Mouse (Mus musculus) megakaryocyte, embryonic 14.5 days (primary cell): Measurements from ENCODE around the gene Hyal1. TPM values are rescaled to one million over a fixed set of nuclear protein-coding genes. Genes with fewer than 3 reads are reported as not detected.
A peak's percentile ranks its signal among the peaks of the same experiment; 100 is the strongest.

Experiments used
- H3K27me3 ChIP-seq: replicated peaks from 2 replicates; pipeline ENCODE3; 2012; ENCODE audit warnings: inconsistent platforms
- H3K36me3 ChIP-seq: replicated peaks from 2 replicates; pipeline ENCODE3; 2012; ENCODE audit warnings: low read length, inconsistent platforms, mixed read lengths
- H3K4me1 ChIP-seq: 2 replicates; pipeline ENCODE4 v1.6.1; 2012; ENCODE audit warnings: inconsistent platforms
- H3K4me3 ChIP-seq: replicated peaks from 2 replicates; pipeline ENCODE3; 2012; ENCODE audit warnings: moderate library complexity, mild to moderate bottlenecking, inconsistent platforms
- H3K9me3 ChIP-seq: 2 replicates; pipeline ENCODE4 v1.6.1; 2012; ENCODE audit warnings: inconsistent platforms
- FLI1 ChIP-seq: IDR thresholded peaks from 2 replicates; pipeline ENCODE4 v1.6.1; 2012; ENCODE audit warnings: low read length, inconsistent platforms, mixed read lengths
- GATA1 ChIP-seq: IDR thresholded peaks from 3 replicates; pipeline ENCODE4 v1.6.1; 2012; ENCODE audit warnings: mixed read lengths, low read length, inconsistent platforms, borderline replicate concordance
- polyA plus RNA-seq: library from polyadenylated mRNA; stranded (reverse); fragments of >175 nt; gene quantifications from 2 replicates; pipeline ENCODE4 v1.2.3, GENCODE M21; 2012; ENCODE audit warnings: low replicate concordance; ENCODE audit not compliant: insufficient read depth

Hyal1 gene
- polyA plus RNA-seq, 1 experiment, result 2.6 TPM

- peaks cover 17% of the 10 kb centered on the region for H3K36me3 ChIP-seq
- peaks cover 87% of the 10 kb centered on the region for H3K4me1 ChIP-seq
- TF ChIP-seq FLI1 (no peak), GATA1 (no peak)
Observed at GRCm38 (mm10) chr9:107549297-107550074, 27.2 kb upstream of the Hyal1 start.

DNA sequence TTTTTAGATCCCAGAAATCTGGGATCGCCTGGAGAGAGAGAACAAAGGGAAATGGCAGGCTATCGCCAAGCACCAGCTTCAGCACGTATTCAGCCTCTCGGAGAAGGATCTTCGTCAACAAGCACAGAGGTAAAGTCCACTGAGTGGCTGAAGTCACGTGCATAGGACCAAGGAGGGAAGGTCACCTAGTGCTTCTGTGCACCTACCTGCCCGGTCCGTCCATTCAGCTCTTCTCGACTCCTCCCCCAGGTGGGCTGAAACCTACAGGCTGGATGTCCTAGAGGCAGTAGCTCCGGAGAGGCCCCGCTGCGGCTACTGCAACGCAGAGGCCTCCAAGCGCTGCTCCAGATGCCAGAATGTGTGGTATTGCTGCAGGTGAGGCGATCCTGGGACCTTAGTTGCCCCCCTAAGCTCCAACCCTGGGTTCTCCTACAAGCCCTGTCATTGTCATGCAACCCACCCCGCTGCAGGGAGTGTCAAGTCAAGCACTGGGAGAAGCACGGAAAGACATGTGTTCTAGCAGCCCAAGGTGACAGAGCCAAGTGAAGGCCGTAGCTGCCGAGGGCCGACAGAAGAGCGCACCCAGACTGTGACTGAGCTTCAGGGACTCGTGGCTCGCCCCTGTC, 26.1 kb upstream of the Hyal1 start:
- Histone ChIP-seq H3K36me3 (peaks cover 6% of the 10 kb centered on the region), H3K4me3 (peak overlapping the region; percentile 96), H3K27me3 (peaks cover 8% of the 10 kb centered on the region), H3K4me1 (peaks cover 78% of the 10 kb centered on the region), H3K9me3 (no peaks in the 10 kb centered on the region)
- TF ChIP-seq FLI1 (no peak), GATA1 (no peak)

More at GRCm38 (mm10) chr9:107549297-107550074, 27.2 kb upstream of the Hyal1 start:
- no peak overlapping the region for H3K4me3 ChIP-seq
- no peaks in the 10 kb centered on the region for H3K9me3 ChIP-seq
- H3K27me3 ChIP-seq, result peaks cover 8% of the 10 kb centered on the region

- peak within 1 kb of the TSS; percentile 96 for H3K4me3 ChIP-seq
- peaks cover 2% of the 10 kb centered on the region for H3K36me3 ChIP-seq
- no peak for TF ChIP-seq GATA1
- TF ChIP-seq FLI1, result no peak
- peaks cover 77% of the 10 kb centered on the region for H3K4me1 ChIP-seq
- H3K27me3 ChIP-seq, result peaks cover 8% of the 10 kb centered on the region
- no peaks in the 10 kb centered on the region for H3K9me3 ChIP-seq
Observed at GRCm38 (mm10) chr9:107551117-107551889, 25.4 kb upstream of the Hyal1 start, which contains the start of gene Rassf1. Rassf1 (plus strand) TSS chr9:107551555.

DNA sequence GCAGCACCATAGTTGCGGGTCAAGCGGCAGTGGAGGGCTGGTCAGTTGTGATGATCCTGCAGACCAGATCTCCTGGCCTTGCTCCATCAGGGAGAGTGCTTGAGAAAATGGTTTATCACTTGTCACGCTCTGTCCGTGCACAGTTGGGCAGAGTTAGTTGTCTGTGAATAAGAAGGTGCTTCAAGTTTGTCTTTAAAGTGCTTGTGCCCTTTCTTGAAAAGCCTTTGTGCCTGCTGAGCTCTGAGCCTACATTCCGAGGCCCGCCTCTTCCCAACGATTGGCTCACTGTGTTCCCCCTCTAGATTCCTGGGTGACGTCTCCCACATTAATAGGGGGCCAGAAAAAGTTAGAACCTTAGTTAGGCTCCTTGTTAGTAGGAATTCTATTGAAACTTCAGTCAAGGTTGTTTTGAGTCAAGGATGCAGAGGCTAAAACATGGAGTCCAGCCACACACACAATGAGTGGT, 24.8 kb upstream of the Hyal1 start:
- Histone ChIP-seq H3K27me3 (peaks cover 8% of the 10 kb centered on the region), H3K9me3 (no peaks in the 10 kb centered on the region), H3K4me3 (peak overlapping the region; percentile 96), H3K4me1 (peaks cover 77% of the 10 kb centered on the region), H3K36me3 (peaks cover 6% of the 10 kb centered on the region)
- no peak for TF ChIP-seq GATA1
- no peak for TF ChIP-seq FLI1

GRCm38 (mm10) chr9:107552690-107553393, 23.9 kb upstream of the Hyal1 start:
- Histone ChIP-seq H3K4me3 (peak overlapping the region; percentile 96), H3K27me3 (peaks cover 8% of the 10 kb centered on the region), H3K9me3 (no peaks in the 10 kb centered on the region), H3K36me3 (peaks cover 15% of the 10 kb centered on the region), H3K4me1 (peaks cover 77% of the 10 kb centered on the region)
- TF ChIP-seq FLI1, result no peak
- TF ChIP-seq GATA1, result no peak

DNA sequence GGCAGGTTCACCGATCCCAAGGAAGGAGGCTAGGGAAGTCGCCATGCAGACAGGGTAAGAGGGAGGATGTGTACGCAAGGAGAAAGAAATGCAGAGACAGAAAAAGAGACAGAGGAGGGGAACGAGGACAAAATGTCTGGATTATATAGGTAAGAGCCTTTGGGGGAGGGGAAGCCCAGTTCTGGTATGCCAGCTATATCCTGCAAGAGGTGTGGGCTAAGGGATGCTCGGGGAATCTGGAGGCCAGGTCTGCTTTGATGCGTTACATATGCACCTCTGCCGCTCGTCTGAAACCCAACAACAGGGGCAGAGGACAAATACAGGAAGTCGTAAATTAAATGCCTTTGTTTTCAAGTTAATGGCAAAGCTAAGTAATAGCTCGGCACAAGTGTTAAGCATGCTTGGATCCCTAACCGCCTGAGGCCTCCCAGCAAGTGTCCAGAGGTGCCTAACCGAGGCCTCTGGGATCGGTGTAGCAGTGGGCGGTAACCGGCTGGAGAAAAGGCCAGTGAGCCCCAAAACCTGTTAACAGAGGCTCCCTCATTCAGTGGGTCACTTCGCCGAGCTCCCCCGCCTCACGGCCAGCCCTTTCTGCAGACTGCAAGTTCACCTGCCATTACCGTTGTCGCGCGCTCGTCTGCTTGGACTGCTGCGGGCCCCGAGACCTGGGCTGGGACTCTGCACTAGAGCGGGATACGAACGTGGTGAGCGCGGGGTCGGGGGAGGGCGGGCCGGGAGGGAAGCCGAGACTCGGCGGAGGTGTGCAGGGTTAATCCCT, 23.0 kb upstream of the Hyal1 start:
- Histone ChIP-seq H3K36me3 (peaks cover 24% of the 10 kb centered on the region), H3K4me1 (peaks cover 70% of the 10 kb centered on the region), H3K9me3 (no peaks in the 10 kb centered on the region), H3K27me3 (peaks cover 8% of the 10 kb centered on the region), H3K4me3 (peak overlapping the region; percentile 96)
- no peak for TF ChIP-seq FLI1
- no peak for TF ChIP-seq GATA1

DNA sequence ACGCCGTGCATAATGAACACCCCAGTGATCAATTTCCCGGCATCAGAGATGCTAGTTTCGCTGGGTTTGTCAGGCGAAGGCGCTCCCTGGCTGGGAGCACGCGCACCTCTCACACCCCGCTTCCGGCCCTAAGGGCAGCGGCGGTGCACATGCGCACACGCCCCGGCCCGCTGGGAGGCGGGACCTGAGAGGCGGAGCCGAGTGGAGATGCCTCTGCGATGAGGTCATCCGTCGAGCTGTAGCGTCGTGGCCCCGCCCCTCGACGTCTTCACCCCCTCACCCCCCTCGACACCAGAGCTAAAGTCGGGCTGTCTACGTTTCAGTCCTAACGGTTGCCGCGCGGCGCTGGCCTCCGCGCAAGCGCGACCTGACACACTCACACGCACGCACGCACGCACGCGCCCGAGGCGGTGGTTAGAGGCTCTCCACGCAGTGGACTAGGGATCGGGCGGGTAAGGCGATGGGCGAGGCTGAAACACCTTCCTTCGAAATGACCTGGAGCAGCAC, 22.4 kb upstream of the Hyal1 start:
- H3K4me1 ChIP-seq, result peaks cover 66% of the 10 kb centered on the region
- peak overlapping the region; percentile 96 for H3K4me3 ChIP-seq
- no peak for TF ChIP-seq GATA1
- TF ChIP-seq FLI1, result peak; percentile 13; the same call in 1 of the 2 replicates
- peaks cover 31% of the 10 kb centered on the region for H3K36me3 ChIP-seq
- H3K27me3 ChIP-seq, result peaks cover 3% of the 10 kb centered on the region
- H3K9me3 ChIP-seq, result no peaks in the 10 kb centered on the region

DNA sequence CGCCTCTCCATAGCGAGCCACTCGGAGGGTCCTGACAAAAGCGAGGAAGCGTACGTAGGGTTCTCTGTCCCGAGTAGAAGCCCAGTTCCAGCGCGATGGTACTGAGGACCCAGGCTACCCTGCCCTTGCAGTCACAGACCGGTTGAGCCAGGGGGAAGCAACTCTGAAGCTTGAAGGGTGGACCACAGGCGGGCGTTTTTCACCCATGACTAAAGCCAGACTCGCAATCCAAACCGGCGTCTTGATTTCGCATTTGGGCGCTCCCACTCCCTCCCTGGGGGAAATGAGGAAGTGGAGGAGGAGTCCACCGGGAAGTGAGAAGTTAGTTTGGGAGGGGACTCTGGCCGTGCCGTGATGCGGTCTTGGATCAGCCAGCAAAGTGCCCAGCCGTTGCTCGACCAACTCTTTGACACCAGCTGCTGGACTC, 21.7 kb upstream of the Hyal1 start:
- Histone ChIP-seq H3K36me3 (peaks cover 37% of the 10 kb centered on the region), H3K27me3 (no peaks in the 10 kb centered on the region), H3K4me3 (peak overlapping the region; percentile 96), H3K9me3 (no peaks in the 10 kb centered on the region), H3K4me1 (peaks cover 61% of the 10 kb centered on the region)
- TF ChIP-seq FLI1 (no peak), GATA1 (no peak)

DNA sequence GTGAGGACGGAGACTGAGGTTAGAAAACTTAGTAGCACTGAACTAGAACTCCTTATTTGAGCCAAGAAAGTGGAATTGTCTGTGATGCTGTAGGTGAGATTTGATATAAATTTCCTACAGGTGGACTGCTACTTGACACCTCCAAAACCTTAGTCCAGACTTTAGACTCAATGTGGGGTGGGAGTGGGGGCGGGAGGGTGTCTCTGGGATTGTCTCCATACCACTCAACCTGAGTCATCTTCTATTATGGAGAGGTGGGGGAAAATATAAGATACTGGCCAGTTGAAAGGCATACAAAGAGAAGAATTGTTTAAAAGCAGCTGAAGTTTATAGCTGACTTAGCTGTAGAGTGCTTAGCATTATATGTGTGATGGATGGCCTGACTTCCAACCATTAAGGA, 21.0 kb upstream of the Hyal1 start:
- Histone ChIP-seq H3K27me3 (no peaks in the 10 kb centered on the region), H3K36me3 (peaks cover 44% of the 10 kb centered on the region), H3K4me3 (peak overlapping the region; percentile 96), H3K4me1 (peaks cover 54% of the 10 kb centered on the region), H3K9me3 (no peaks in the 10 kb centered on the region)
- TF ChIP-seq GATA1 (no peak), FLI1 (no peak)
